Mouse (Mus musculus): ENCODE measurements at regions not wholly inside any gene's neighbourhood (a gene's known extent, or its start where the extent isn't known, plus 50 kb on each side); places are given as distances from the start of the nearest gene placed in this dataset.
A peak's percentile ranks its signal among the peaks of the same experiment; 100 is the strongest.

GRCm38 (mm10) chr12:28922236-28922635 lies 170.6 kb downstream of the Eipr1 start:
- no peak for DNase-seq (ENCODE audit: low spot score)

GRCm38 (mm10) chr12:28925206-28925605 lies 173.6 kb downstream of the Eipr1 start:
- no peak for DNase-seq (ENCODE audit: low spot score)

GRCm38 (mm10) chr12:28939936-28940335 lies 188.3 kb downstream of the Eipr1 start:
- DNase-seq (ENCODE audit: low spot score), result no peak

GRCm38 (mm10) chr12:28948889-28949288 lies 197.3 kb downstream of the Eipr1 start:
- DNase-seq (ENCODE audit: low spot score), result peak; percentile 51

GRCm38 (mm10) chr12:28949307-28949706 lies 197.7 kb downstream of the Eipr1 start:
- DNase-seq (ENCODE audit: low spot score), result no peak

GRCm38 (mm10) chr12:28957155-28957554 lies 205.6 kb downstream of the Eipr1 start:
- DNase-seq (ENCODE audit: low spot score), result no peak

- DNase-seq (ENCODE audit: low spot score), result no peak
These were observed 207.1 kb downstream of the Eipr1 start for GRCm38 (mm10) chr12:28958661-28959060.

GRCm38 (mm10) chr12:28969671-28970379 lies 218.2 kb downstream of the Eipr1 start:
- no peak for DNase-seq (ENCODE audit: low spot score)

- peak; percentile 56 for DNase-seq (ENCODE audit: low spot score)
These were observed 223.0 kb downstream of the Eipr1 start for GRCm38 (mm10) chr12:28974571-28975041.

GRCm38 (mm10) chr12:28975249-28975648 lies 223.6 kb downstream of the Eipr1 start:
- DNase-seq (ENCODE audit: low spot score), result no peak

GRCm38 (mm10) chr12:28979679-28980078 lies 228.1 kb downstream of the Eipr1 start:
- no peak for DNase-seq (ENCODE audit: low spot score)

GRCm38 (mm10) chr12:28986214-28986613 lies 234.6 kb downstream of the Eipr1 start:
- no peak for DNase-seq (ENCODE audit: low spot score)

GRCm38 (mm10) chr12:28997474-28998192 lies 246.0 kb downstream of the Eipr1 start:
- peak; percentile 36 for DNase-seq (ENCODE audit: low spot score)

- peak; percentile 71 for DNase-seq (ENCODE audit: low spot score)
These were observed 248.4 kb downstream of the Eipr1 start for GRCm38 (mm10) chr12:28999963-29000451.

- no peak for DNase-seq (ENCODE audit: low spot score)
These were observed 252.9 kb downstream of the Eipr1 start for GRCm38 (mm10) chr12:29004504-29004903.

- DNase-seq (ENCODE audit: low spot score), result no peak
These were observed 263.0 kb downstream of the Eipr1 start for GRCm38 (mm10) chr12:29014601-29015000.

- peak; percentile 72 for DNase-seq (ENCODE audit: low spot score)
These were observed 263.7 kb downstream of the Eipr1 start for GRCm38 (mm10) chr12:29015200-29015862.

- DNase-seq (ENCODE audit: low spot score), result no peak
These were observed 269.5 kb downstream of the Eipr1 start for GRCm38 (mm10) chr12:29021152-29021551.

GRCm38 (mm10) chr12:29028171-29028570 lies 276.6 kb downstream of the Eipr1 start:
- DNase-seq (ENCODE audit: low spot score), result no peak

GRCm38 (mm10) chr12:29029461-29029860 lies 277.9 kb downstream of the Eipr1 start:
- DNase-seq (ENCODE audit: low spot score), result no peak

- no peak for DNase-seq (ENCODE audit: low spot score)
These were observed 294.4 kb downstream of the Eipr1 start for GRCm38 (mm10) chr12:29046009-29046408.

GRCm38 (mm10) chr12:29048596-29048995 lies 297.0 kb downstream of the Eipr1 start:
- peak; percentile 26 for DNase-seq (ENCODE audit: low spot score)

GRCm38 (mm10) chr12:29049105-29049511 lies 297.5 kb downstream of the Eipr1 start:
- peak; percentile 96 for DNase-seq (ENCODE audit: low spot score)

Measured in embryo, embryonic 10 days (tissue).